Mouse (Mus musculus): Measurements from ENCODE around the gene Tom1l2. TPM values are rescaled to one million over a fixed set of nuclear protein-coding genes. Genes with fewer than 3 reads are reported as not detected.

Tom1l2 gene
- total and polyA plus RNA-seq, 2 experiments from 2014 or later, result 31.3 to 77.3 TPM

DNA sequence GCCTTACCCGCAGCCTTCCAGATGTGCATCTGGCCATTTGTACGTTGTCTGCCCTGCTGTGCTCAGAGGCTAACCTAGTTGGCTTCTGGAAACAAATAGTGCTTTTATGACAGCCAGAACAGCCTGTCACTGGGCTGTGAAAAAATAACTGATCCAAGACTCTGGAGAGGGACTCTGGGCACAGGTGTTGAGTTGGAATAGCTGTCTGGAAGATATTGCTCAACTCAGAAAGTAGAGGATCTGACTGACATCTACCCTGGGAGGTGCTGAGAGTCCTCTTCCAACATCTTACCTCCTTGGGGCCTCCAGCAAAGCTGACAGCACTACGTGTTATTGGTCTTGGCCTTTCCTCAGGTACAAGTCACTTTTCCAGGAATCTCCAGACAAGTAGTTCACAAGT, 97.1 kb downstream of the Tom1l2 start:
- Histone ChIP-seq H3K4me3 (ENCODE audit: low read depth, low read length) (no peak overlapping the region), H3K36me3 (replicated peaks; ENCODE audit: control insufficient read depth, insufficient read depth, low read length) (peaks cover 19% of the 10 kb centered on the region), H3K4me2 (ENCODE audit: low read depth, low read length) (no peak overlapping the region), H3K9ac (replicated peaks; ENCODE audit: low read depth, low read length) (no peak overlapping the region), H3K9me3 (replicated peaks; ENCODE audit: control insufficient read depth, low read length) (no peaks in the 10 kb centered on the region), H3K27ac (ENCODE audit: low read depth) (peak overlapping the region; percentile 81), H3K27me3 (ENCODE audit: control insufficient read depth, insufficient read depth, low read length) (no peaks in the 10 kb centered on the region), H3K4me1 (ENCODE audit: control insufficient read depth, insufficient read depth) (peaks cover 40% of the 10 kb centered on the region)
- ATAC-seq (ENCODE audit: insufficient read depth, low read depth) (no peak), DNase-seq (ENCODE audit: low spot score) (no peak)
- no peak for TF ChIP-seq CTCF (IDR thresholded peaks at IDR 0.05; ENCODE audit: low read depth)
- TF ChIP-seq EP300 (IDR thresholded peaks at IDR 0.05; ENCODE audit: low read depth), result no peak
- WGBS, result 77% methylated on average over 3 of the region's 3 CpGs

GRCm38 (mm10) chr11:60255181-60255580, 97.5 kb downstream of the Tom1l2 start:
- Histone ChIP-seq H3K4me1 (ENCODE audit: control insufficient read depth, insufficient read depth) (peaks cover 40% of the 10 kb centered on the region), H3K27me3 (ENCODE audit: control insufficient read depth, insufficient read depth, low read length) (no peaks in the 10 kb centered on the region), H3K9ac (replicated peaks; ENCODE audit: low read depth, low read length) (no peak overlapping the region), H3K4me2 (ENCODE audit: low read depth, low read length) (no peak overlapping the region), H3K9me3 (replicated peaks; ENCODE audit: control insufficient read depth, low read length) (no peaks in the 10 kb centered on the region), H3K27ac (ENCODE audit: low read depth) (peak overlapping the region; percentile 81), H3K36me3 (replicated peaks; ENCODE audit: control insufficient read depth, insufficient read depth, low read length) (peaks cover 23% of the 10 kb centered on the region), H3K4me3 (ENCODE audit: low read depth, low read length) (no peak overlapping the region)
- DNase-seq (ENCODE audit: low spot score), result no peak
- no peak for ATAC-seq (ENCODE audit: insufficient read depth, low read depth)
- TF ChIP-seq EP300 (IDR thresholded peaks at IDR 0.05; ENCODE audit: low read depth) (no peak), CTCF (IDR thresholded peaks at IDR 0.05; ENCODE audit: low read depth) (no peak)
- WGBS, result 81% methylated on average over 3 of the region's 3 CpGs

GRCm38 (mm10) chr11:60254308-60254707, 98.4 kb downstream of the Tom1l2 start:
- Histone ChIP-seq H3K4me3 (ENCODE audit: low read depth, low read length) (no peak overlapping the region), H3K9ac (replicated peaks; ENCODE audit: low read depth, low read length) (no peak overlapping the region), H3K4me2 (ENCODE audit: low read depth, low read length) (no peak overlapping the region), H3K4me1 (ENCODE audit: control insufficient read depth, insufficient read depth) (peaks cover 40% of the 10 kb centered on the region), H3K36me3 (replicated peaks; ENCODE audit: control insufficient read depth, insufficient read depth, low read length) (peaks cover 20% of the 10 kb centered on the region), H3K27ac (ENCODE audit: low read depth) (peak overlapping the region; percentile 56), H3K27me3 (ENCODE audit: control insufficient read depth, insufficient read depth, low read length) (no peaks in the 10 kb centered on the region), H3K9me3 (replicated peaks; ENCODE audit: control insufficient read depth, low read length) (no peaks in the 10 kb centered on the region)
- no peak for TF ChIP-seq EP300 (IDR thresholded peaks at IDR 0.05; ENCODE audit: low read depth)
- TF ChIP-seq CTCF (IDR thresholded peaks at IDR 0.05; ENCODE audit: low read depth), result no peak
- DNase-seq (ENCODE audit: low spot score) (peak; percentile 57), ATAC-seq (ENCODE audit: insufficient read depth, low read depth) (peak; percentile 40; the same call in 1 of the 2 replicates)
- 34% methylated on average over 5 of the region's 5 CpGs for WGBS

DNA sequence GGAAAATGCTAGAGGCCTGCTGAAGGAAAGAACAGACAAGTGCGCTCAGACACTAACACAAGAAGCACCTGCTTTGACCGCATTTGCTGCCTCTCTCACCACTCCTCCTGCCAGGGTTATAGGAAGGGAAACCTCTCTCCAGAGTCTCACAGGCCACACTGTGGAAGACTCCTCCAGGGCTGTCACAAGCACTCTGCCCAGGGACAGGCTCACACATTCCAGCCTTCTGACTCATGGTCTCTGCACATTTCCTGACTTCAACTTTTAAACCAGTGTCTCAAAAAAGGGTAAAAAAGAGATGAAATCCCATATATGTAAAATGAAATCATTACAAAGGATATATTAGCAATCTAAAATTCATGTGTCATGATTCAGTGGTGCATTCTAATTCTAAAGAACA, 99.2 kb downstream of the Tom1l2 start:
- peak; percentile 46; the same call in 1 of the 2 replicates for ATAC-seq (ENCODE audit: insufficient read depth, low read depth)
- TF ChIP-seq EP300 (IDR thresholded peaks at IDR 0.05; ENCODE audit: low read depth), result no peak
- no peak for TF ChIP-seq CTCF (IDR thresholded peaks at IDR 0.05; ENCODE audit: low read depth)
- peak; percentile 31 for DNase-seq (ENCODE audit: low spot score)
- no peaks in the 10 kb centered on the region for H3K27me3 ChIP-seq (ENCODE audit: control insufficient read depth, insufficient read depth, low read length)
- H3K4me1 ChIP-seq (ENCODE audit: control insufficient read depth, insufficient read depth), result peaks cover 44% of the 10 kb centered on the region
- no peak overlapping the region for H3K4me2 ChIP-seq (ENCODE audit: low read depth, low read length)
- no peak overlapping the region for H3K4me3 ChIP-seq (ENCODE audit: low read depth, low read length)
- 57% methylated on average over 2 of the region's 2 CpGs for WGBS
- peaks cover 19% of the 10 kb centered on the region for H3K36me3 ChIP-seq (replicated peaks; ENCODE audit: control insufficient read depth, insufficient read depth, low read length)
- peak overlapping the region; percentile 56 for H3K27ac ChIP-seq (ENCODE audit: low read depth)
- no peak overlapping the region for H3K9ac ChIP-seq (replicated peaks; ENCODE audit: low read depth, low read length)
- no peaks in the 10 kb centered on the region for H3K9me3 ChIP-seq (replicated peaks; ENCODE audit: control insufficient read depth, low read length)

GRCm38 (mm10) chr11:60250971-60251643, 101.6 kb downstream of the Tom1l2 start:
- Histone ChIP-seq H3K27ac (ENCODE audit: low read depth) (no peak overlapping the region), H3K4me2 (ENCODE audit: low read depth, low read length) (no peak overlapping the region), H3K27me3 (ENCODE audit: control insufficient read depth, insufficient read depth, low read length) (no peaks in the 10 kb centered on the region), H3K9ac (replicated peaks; ENCODE audit: low read depth, low read length) (no peak overlapping the region), H3K9me3 (replicated peaks; ENCODE audit: control insufficient read depth, low read length) (no peaks in the 10 kb centered on the region), H3K36me3 (replicated peaks; ENCODE audit: control insufficient read depth, insufficient read depth, low read length) (peaks cover 16% of the 10 kb centered on the region), H3K4me3 (ENCODE audit: low read depth, low read length) (no peak overlapping the region), H3K4me1 (ENCODE audit: control insufficient read depth, insufficient read depth) (peaks cover 35% of the 10 kb centered on the region)
- DNase-seq (ENCODE audit: low spot score) (peak; percentile 58), ATAC-seq (ENCODE audit: insufficient read depth, low read depth) (no peak)
- WGBS, result 59% methylated on average over 6 of the region's 6 CpGs
- TF ChIP-seq EP300 (IDR thresholded peaks at IDR 0.05; ENCODE audit: low read depth) (no peak), CTCF (IDR thresholded peaks at IDR 0.05; ENCODE audit: low read depth) (peak; percentile 54)

- Histone ChIP-seq H3K36me3 (replicated peaks; ENCODE audit: control insufficient read depth, insufficient read depth, low read length) (peaks cover 10% of the 10 kb centered on the region; the same call in 1 of the 2 replicates), H3K4me3 (ENCODE audit: low read depth, low read length) (no peak overlapping the region), H3K27ac (ENCODE audit: low read depth) (no peak overlapping the region), H3K9me3 (replicated peaks; ENCODE audit: control insufficient read depth, low read length) (no peaks in the 10 kb centered on the region), H3K4me2 (ENCODE audit: low read depth, low read length) (no peak overlapping the region), H3K4me1 (ENCODE audit: control insufficient read depth, insufficient read depth) (peaks cover 27% of the 10 kb centered on the region; the same call in 1 of the 2 replicates), H3K27me3 (ENCODE audit: control insufficient read depth, insufficient read depth, low read length) (no peaks in the 10 kb centered on the region), H3K9ac (replicated peaks; ENCODE audit: low read depth, low read length) (no peak overlapping the region)
- TF ChIP-seq EP300 (IDR thresholded peaks at IDR 0.05; ENCODE audit: low read depth), result no peak
- TF ChIP-seq CTCF (IDR thresholded peaks at IDR 0.05; ENCODE audit: low read depth), result no peak
- DNase-seq (ENCODE audit: low spot score) (no peak), ATAC-seq (ENCODE audit: insufficient read depth, low read depth) (no peak)
- WGBS, result 84% methylated on average over 2 of the region's 2 CpGs
Observed at GRCm38 (mm10) chr11:60249885-60250284, 102.8 kb downstream of the Tom1l2 start.
